Mouse (Mus musculus) kidney, postnatal 0 days (tissue): ENCODE results near the gene St6gal1. TPM values are rescaled to one million over a fixed set of nuclear protein-coding genes. Genes with fewer than 3 reads are reported as not detected.

Source experiments
- ATAC-seq: fragments of 200-750 bp; cut with Nextera tagmentation; replicated peaks from 2 replicates; pipeline ENCODE4 v1.8.0; 2017; ENCODE audit warnings: low read depth, moderate number of reproducible peaks, moderate TSS enrichment, moderate library complexity; ENCODE audit not compliant: low FRiP score
- DNase-seq: peaks from one replicate; pipeline ENCODE4 v3.0.0-alpha.2; 2016; ENCODE audit warnings: low spot score
- H3K27ac ChIP-seq: fragments of 300-500 bp; sonication (generic); 2 replicates; pipeline ENCODE4 v1.5.1; 2014; ENCODE audit warnings: mild to moderate bottlenecking
- H3K27me3 ChIP-seq: fragments of 300-500 bp; sonication (generic); 2 replicates; pipeline ENCODE4 v1.6.1; 2014; ENCODE audit warnings: low read length, mixed read lengths; ENCODE audit not compliant: insufficient read depth
- H3K36me3 ChIP-seq: fragments of 300-500 bp; sonication (generic); 2 replicates; pipeline ENCODE4 v1.6.1; 2014; ENCODE audit warnings: low read length, mixed read lengths; ENCODE audit not compliant: insufficient read depth
- H3K4me1 ChIP-seq: fragments of 300-500 bp; sonication (generic); replicated peaks from 2 replicates; pipeline ENCODE4 v1.6.1; 2014; ENCODE audit warnings: antibody characterized with exemption, low read length, mixed read lengths; ENCODE audit not compliant: insufficient read depth
- H3K4me2 ChIP-seq: fragments of 300-500 bp; sonication (generic); 2 replicates; pipeline ENCODE4 v1.6.1; 2014; ENCODE audit warnings: mild to moderate bottlenecking, low read length, moderate library complexity, mixed read lengths
- H3K4me3 ChIP-seq: fragments of 300-500 bp; sonication (generic); replicated peaks from 2 replicates; pipeline ENCODE4 v1.5.1; 2014; ENCODE audit warnings: low read depth, low read length
- H3K9ac ChIP-seq: fragments of 300-500 bp; sonication (generic); 2 replicates; pipeline ENCODE4 v1.6.1; 2014; ENCODE audit warnings: low read depth, low read length
- H3K9me3 ChIP-seq: fragments of 300-500 bp; sonication (generic); replicated peaks from 2 replicates; pipeline ENCODE4 v1.6.1; 2016; ENCODE audit warnings: low read length, inconsistent platforms, mixed read lengths
- CTCF ChIP-seq: IDR thresholded peaks from 2 replicates; pipeline ENCODE4 v1.5.1; 2016; ENCODE audit warnings: antibody characterized with exemption, low read depth, mild to moderate bottlenecking, moderate library complexity
- WGBS: fragments of 180-500 bp; shearing (Covaris S2); extraction: QIAGEN DNeasy Blood & Tissue Kit; methylation state at CpG from one replicate; pipeline ENCODE4 v1.1.7; 2014; 5-methylcytosine and 5-hydroxymethylcytosine counted together
- polyA plus RNA-seq: library from polyadenylated mRNA; unstranded; fragments of >200 nt; fragmentation: Nextera tagmentation; extraction: Ambion mirVana; gene quantifications from 2 replicates; pipeline ENCODE4 v1.2.1, GENCODE M21; 2015

St6gal1 gene
- polyA plus RNA-seq, 1 experiment from 2014 or later = 28.6 TPM

- no peak overlapping the region for H3K27ac ChIP-seq
- ATAC-seq = no peak
Observed at GRCm38 (mm10) chr16:23333875-23334551, 109.5 kb downstream of the St6gal1 start.

GRCm38 (mm10) chr16:23337317-23337716, 112.8 kb downstream of the St6gal1 start:
- H3K4me1 ChIP-seq = no peaks in the 10 kb centered on the region
- TF ChIP-seq CTCF = no peak
- no peaks in the 10 kb centered on the region for H3K27me3 ChIP-seq
- H3K4me2 ChIP-seq = no peak overlapping the region
- no peak for ATAC-seq
- 38% methylated on average over 4 of the region's 4 CpGs for WGBS
- no peak overlapping the region for H3K4me3 ChIP-seq
- no peak for DNase-seq
- no peaks in the 10 kb centered on the region for H3K36me3 ChIP-seq
- no peak overlapping the region for H3K27ac ChIP-seq
- no peaks in the 10 kb centered on the region for H3K9me3 ChIP-seq
- no peak overlapping the region for H3K9ac ChIP-seq

More at GRCm38 (mm10) chr16:23333875-23334551, 109.5 kb downstream of the St6gal1 start:
- Histone ChIP-seq H3K4me2 (no peak overlapping the region), H3K4me1 (no peaks in the 10 kb centered on the region), H3K36me3 (no peaks in the 10 kb centered on the region), H3K9ac (no peak overlapping the region), H3K4me3 (no peak overlapping the region), H3K27me3 (no peaks in the 10 kb centered on the region), H3K9me3 (no peaks in the 10 kb centered on the region)
- no peak for DNase-seq
- no peak for TF ChIP-seq CTCF
- WGBS = 65% methylated on average over 6 of the region's 6 CpGs

- H3K4me1 ChIP-seq = no peaks in the 10 kb centered on the region
- DNase-seq (no peak), ATAC-seq (no peak)
- no peak overlapping the region for H3K4me2 ChIP-seq
- no peak for TF ChIP-seq CTCF
- no peak overlapping the region for H3K27ac ChIP-seq
- no peak overlapping the region for H3K9ac ChIP-seq
- no peak overlapping the region for H3K4me3 ChIP-seq
- H3K36me3 ChIP-seq = no peaks in the 10 kb centered on the region
- 98% methylated on average over 2 of the region's 2 CpGs for WGBS
- no peaks in the 10 kb centered on the region for H3K27me3 ChIP-seq
- H3K9me3 ChIP-seq = no peaks in the 10 kb centered on the region
Observed at GRCm38 (mm10) chr16:23341254-23341653, 116.7 kb downstream of the St6gal1 start.

GRCm38 (mm10) chr16:23350802-23351201, 126.3 kb downstream of the St6gal1 start:
- Histone ChIP-seq H3K9me3 (no peaks in the 10 kb centered on the region), H3K4me2 (no peak overlapping the region), H3K4me3 (no peak overlapping the region), H3K27ac (no peak overlapping the region), H3K36me3 (no peaks in the 10 kb centered on the region), H3K27me3 (no peaks in the 10 kb centered on the region), H3K9ac (no peak overlapping the region), H3K4me1 (no peaks in the 10 kb centered on the region)
- ATAC-seq = no peak
- TF ChIP-seq CTCF = no peak
- 14% methylated on average over 2 of the region's 2 CpGs for WGBS
- no peak for DNase-seq

GRCm38 (mm10) chr16:23361031-23361430, 136.5 kb downstream of the St6gal1 start:
- DNase-seq = no peak
- H3K4me1 ChIP-seq = no peaks in the 10 kb centered on the region
- no peak overlapping the region for H3K4me2 ChIP-seq
- no peak for ATAC-seq
- TF ChIP-seq CTCF = no peak
- H3K27ac ChIP-seq = no peak overlapping the region
- no peak overlapping the region for H3K9ac ChIP-seq
- H3K27me3 ChIP-seq = no peaks in the 10 kb centered on the region
- 88% methylated on average over 4 of the region's 4 CpGs for WGBS
- H3K9me3 ChIP-seq = no peaks in the 10 kb centered on the region
- no peak overlapping the region for H3K4me3 ChIP-seq
- peaks cover 11% of the 10 kb centered on the region; the same call in 1 of the 2 replicates for H3K36me3 ChIP-seq

GRCm38 (mm10) chr16:23361434-23361970, 137.0 kb downstream of the St6gal1 start:
- no peaks in the 10 kb centered on the region for H3K9me3 ChIP-seq
- no peak overlapping the region for H3K4me3 ChIP-seq
- no peak overlapping the region for H3K27ac ChIP-seq
- DNase-seq (no peak), ATAC-seq (no peak)
- no peaks in the 10 kb centered on the region for H3K4me1 ChIP-seq
- TF ChIP-seq CTCF = no peak
- peaks cover 8% of the 10 kb centered on the region; the same call in 1 of the 2 replicates for H3K36me3 ChIP-seq
- WGBS = 72% methylated on average over 3 of the region's 3 CpGs
- no peaks in the 10 kb centered on the region for H3K27me3 ChIP-seq
- no peak overlapping the region for H3K4me2 ChIP-seq
- no peak overlapping the region for H3K9ac ChIP-seq
